Mouse (Mus musculus): Measurements from ENCODE around the gene Gabrr3.
"Not testable (repeated sequence)": the region's sequence is repeated elsewhere in the genome, so short reads cannot be mapped to it uniquely, and the experiment has no call there.

- not testable (repeated sequence) for TF ChIP-seq CTCF, POLR2A (IDR thresholded peaks at IDR 0.05; ENCODE audit: extremely low read depth, insufficient read depth, low read length)
Observed at GRCm38 (mm10) chr16:59459259-59459861, 52.2 kb downstream of the Gabrr3 start.
